Mouse (Mus musculus) T-helper 1 cell (primary cell): Measurements from ENCODE around the gene Syce1l.

Experiments used
- in situ Hi-C: fragments of 300-600 bp; cut with MboI, MseI; formaldehyde crosslinking; loops from one replicate; pipeline ENCODE4 v1.15.1; 2025; ENCODE audit warnings: high pct_unique_total_duplicates

Gene Syce1l

GRCm38 (mm10) chr8:113669924-113670323 lies 26.9 kb downstream of the Syce1l start:
- in situ Hi-C loops: loop anchor here (5.0 to 25.0 kb wide), 3 partner anchors 312 to 765 kb away; partner anchors contain the start of gene Wwox

- in situ Hi-C loops: loop anchor here (10.0 to 25.0 kb wide), 2 partner anchors 690 to 762 kb away; partner anchors contain the start of gene Wwox
These were observed 29.7 kb downstream of the Syce1l start for GRCm38 (mm10) chr8:113672599-113673255.

DNA sequence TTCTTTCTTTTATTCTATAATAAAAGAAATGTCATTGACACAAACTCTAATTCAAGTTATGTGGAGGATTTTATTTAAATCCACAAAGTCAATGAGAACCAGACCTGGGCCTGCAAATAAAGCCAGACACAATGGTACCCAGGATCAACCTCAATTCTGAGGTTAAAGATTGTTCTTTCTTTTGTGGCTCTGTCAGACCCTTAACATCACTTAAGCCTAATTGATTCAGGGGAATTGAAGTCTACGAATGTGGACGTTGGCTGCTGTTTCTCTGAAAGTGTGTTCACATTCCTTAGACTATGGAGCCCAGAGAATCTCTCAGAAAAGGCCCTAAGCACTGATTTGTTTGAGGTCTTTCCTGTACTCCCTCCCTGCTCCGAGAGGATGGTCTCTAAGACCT lies 30.3 kb downstream of the Syce1l start:
- in situ Hi-C loops: loop anchor here (10.0 to 25.0 kb wide), 2 partner anchors 689 to 762 kb away; partner anchors contain the start of gene Wwox

- in situ Hi-C loops: loop anchor here (10.0 to 25.0 kb wide), 2 partner anchors 688 to 760 kb away; partner anchors contain the start of gene Wwox
These were observed 31.6 kb downstream of the Syce1l start for GRCm38 (mm10) chr8:113674611-113675010.

GRCm38 (mm10) chr8:113675281-113675680 lies 32.3 kb downstream of the Syce1l start:
- in situ Hi-C loops: loop anchor here (10.0 kb wide), 1 partner anchor 760 kb away; the partner anchor contains the start of gene Wwox

GRCm38 (mm10) chr8:113676811-113677210 lies 33.8 kb downstream of the Syce1l start:
- in situ Hi-C loops: loop anchor here (10.0 kb wide), 1 partner anchor 758 kb away; the partner anchor contains the start of gene Wwox

GRCm38 (mm10) chr8:113679361-113679760 lies 36.3 kb downstream of the Syce1l start:
- in situ Hi-C loops: loop anchor here (10.0 kb wide), 1 partner anchor 755 kb away; the partner anchor contains the start of gene Wwox

DNA sequence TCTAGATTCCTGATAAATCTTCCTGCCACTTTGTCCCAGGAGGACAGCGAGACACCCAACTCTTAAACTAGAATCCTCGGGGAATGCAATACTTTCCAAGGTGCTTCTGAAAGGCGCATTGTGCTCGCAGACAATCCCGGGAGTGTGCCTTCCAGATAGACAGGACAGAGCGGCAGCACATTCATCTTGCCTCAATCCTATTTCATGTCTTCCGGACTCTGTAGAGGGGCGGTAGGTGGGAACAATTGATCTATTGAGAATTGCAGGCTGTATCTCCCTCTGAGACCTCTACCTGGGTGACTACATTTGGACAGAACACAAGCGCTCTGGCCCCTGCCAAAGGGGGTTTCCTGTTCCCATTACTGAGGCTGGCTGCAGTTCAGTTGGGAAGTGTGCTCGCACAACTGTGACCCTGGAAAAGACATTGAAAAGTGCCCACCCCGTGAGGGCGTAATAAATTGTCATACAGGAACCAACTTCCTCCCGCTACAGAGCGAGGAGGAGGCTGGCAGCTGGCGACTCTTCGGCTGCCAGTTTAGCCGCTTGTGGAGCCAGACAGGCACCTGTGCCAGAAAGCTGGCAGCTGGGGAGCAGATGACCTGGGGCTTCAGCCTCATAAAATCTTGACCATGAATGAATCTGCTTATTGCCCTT lies 45.0 kb downstream of the Syce1l start:
- in situ Hi-C loops: no loop called here

- in situ Hi-C loops: no loop called here
These were observed 45.5 kb downstream of the Syce1l start for GRCm38 (mm10) chr8:113688543-113688915.

DNA sequence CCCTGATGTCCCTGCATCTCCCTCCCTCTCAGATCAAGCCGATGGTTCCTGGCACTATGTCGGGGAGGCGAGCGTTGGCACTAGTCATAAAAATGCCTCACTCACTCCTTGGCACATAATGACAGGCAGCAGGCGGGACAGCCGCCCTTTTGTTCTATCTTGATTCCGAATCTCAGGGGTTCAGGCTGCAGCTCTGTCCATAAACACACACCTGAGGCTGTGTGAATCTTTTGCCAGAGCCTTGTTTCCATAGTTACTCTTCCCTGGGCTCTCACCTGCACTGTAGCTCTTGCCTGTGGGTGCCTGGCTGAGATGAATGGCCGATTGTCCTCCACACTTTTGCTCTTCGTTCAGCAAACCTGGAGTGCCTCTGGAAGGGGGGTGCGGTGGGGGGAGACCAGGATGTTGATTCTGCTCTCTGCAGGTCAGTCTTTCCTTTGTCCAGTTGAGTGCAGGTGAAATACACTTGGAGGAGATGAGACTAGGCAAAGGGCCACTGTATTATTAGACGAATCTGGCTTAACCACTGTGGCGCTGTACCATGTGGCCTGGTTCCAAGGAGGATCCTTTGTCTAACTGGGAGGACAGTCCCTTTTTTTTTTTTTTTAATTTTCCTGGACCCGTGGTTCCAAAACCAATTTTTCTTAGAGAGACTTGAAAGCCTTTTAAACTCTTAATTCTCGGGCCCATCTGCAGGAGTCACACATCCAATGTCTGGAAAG lies 48.8 kb downstream of the Syce1l start:
- in situ Hi-C loops: no loop called here

- in situ Hi-C loops: no loop called here
These were observed 62.0 kb downstream of the Syce1l start for GRCm38 (mm10) chr8:113704968-113705367.
